Mouse (Mus musculus) bone marrow, adult 2 months (tissue): Measurements from ENCODE around the gene Zbed6. TPM values are rescaled to one million over a fixed set of nuclear protein-coding genes. Genes with fewer than 3 reads are reported as not detected.
A peak's percentile ranks its signal among the peaks of the same experiment; 100 is the strongest.
"Not testable (repeated sequence)": the region's sequence is repeated elsewhere in the genome, so short reads cannot be mapped to it uniquely, and the experiment has no call there.

ENCODE experiments used
- H3K27ac ChIP-seq: fragments of 200-500 bp; 2 replicates; pipeline ENCODE4 v1.5.1; 2012; ENCODE audit warnings: low read depth, mild to moderate bottlenecking, control low read depth, inconsistent platforms, low read length; ENCODE audit not compliant: control insufficient read depth, poor library complexity, insufficient read depth
- H3K4me1 ChIP-seq: fragments of 200-500 bp; 2 replicates; pipeline ENCODE4 v1.6.1; 2011; ENCODE audit warnings: low read length; ENCODE audit not compliant: control insufficient read depth, insufficient read depth
- H3K4me3 ChIP-seq: fragments of 200-500 bp; replicated peaks from 2 replicates; pipeline ENCODE3; 2011; ENCODE audit warnings: mild to moderate bottlenecking, low read depth, low read length, control low read depth; ENCODE audit not compliant: control insufficient read depth
- CTCF ChIP-seq: fragments of 200-500 bp; IDR thresholded peaks from 2 replicates; pipeline ENCODE4 v1.5.1; 2011; ENCODE audit warnings: low read length, control low read depth; ENCODE audit not compliant: control insufficient read depth, insufficient read depth
- POLR2A ChIP-seq: fragments of 200-500 bp; IDR thresholded peaks from 2 replicates; pipeline ENCODE4 v1.6.1; 2011; ENCODE audit warnings: low read depth, mild to moderate bottlenecking, control low read depth, low read length, borderline replicate concordance; ENCODE audit not compliant: control insufficient read depth
- WGBS: fragments of 180-500 bp; shearing (Covaris S2); methylation state at CpG from one replicate; pipeline ENCODE4 v1.1.7; 2018; 5-methylcytosine and 5-hydroxymethylcytosine counted together
- polyA plus RNA-seq: library from polyadenylated mRNA; stranded (reverse); fragments of >200 nt; gene quantifications from 2 replicates; pipeline ENCODE4 v1.2.4, GENCODE M21; 2011; ENCODE audit warnings: low replicate concordance; ENCODE audit not compliant: missing spikeins, insufficient read depth, insufficient read length

The Zbed6 gene
- not detected in 2 replicates for polyA plus RNA-seq

GRCm38 (mm10) chr1:133660466-133661202, at the start of gene Zbed6:
TSS of gene Zbed6 (minus strand) at chr1:133660885.
- Histone ChIP-seq H3K4me3 (peak within 1 kb of the TSS; percentile 98), H3K27ac (peak within 1 kb of the TSS; percentile 89), H3K4me1 (no peaks in the 10 kb centered on the region)
- TF ChIP-seq CTCF (no peak), POLR2A (no peak)
- under 1% methylated on average over 41 of the region's 41 CpGs for WGBS

- no peak for TF ChIP-seq POLR2A
- no peak for TF ChIP-seq CTCF
- 91% methylated on average over 3 of the region's 3 CpGs for WGBS
- H3K4me1 ChIP-seq, result no peaks in the 10 kb centered on the region; the same call in 1 of the 2 replicates
These were observed 48.6 kb upstream of the Zbed6 start for GRCm38 (mm10) chr1:133709292-133709691.

GRCm38 (mm10) chr1:133701824-133702223, 41.1 kb upstream of the Zbed6 start:
- H3K27ac ChIP-seq, H3K4me1 ChIP-seq, H3K4me3 ChIP-seq: not testable (repeated sequence)
- WGBS, result 44% methylated on average over 1 of the region's 2 CpGs
- 0 out of 2 replicates have a peak, but pooled peaks have one; percentile 18 for TF ChIP-seq CTCF

More at GRCm38 (mm10) chr1:133709292-133709691, 48.6 kb upstream of the Zbed6 start:
- no peak overlapping the region for H3K27ac ChIP-seq
- H3K4me3 ChIP-seq, result no peak overlapping the region

GRCm38 (mm10) chr1:133697935-133698620, 37.4 kb upstream of the Zbed6 start:
- Histone ChIP-seq H3K4me1 (peaks cover 8% of the 10 kb centered on the region), H3K4me3 (no peak overlapping the region), H3K27ac (peak overlapping the region; percentile 82)
- WGBS, result 84% methylated on average over 12 of the region's 12 CpGs
- TF ChIP-seq CTCF (no peak), POLR2A (no peak)

GRCm38 (mm10) chr1:133695901-133696300, 35.2 kb upstream of the Zbed6 start:
- 61% methylated on average over 7 of the region's 7 CpGs for WGBS
- peaks cover 8% of the 10 kb centered on the region for H3K4me1 ChIP-seq
- no peak for TF ChIP-seq POLR2A
- no peak for TF ChIP-seq CTCF
- no peak overlapping the region for H3K4me3 ChIP-seq
- no peak overlapping the region for H3K27ac ChIP-seq

GRCm38 (mm10) chr1:133694876-133695275, 34.2 kb upstream of the Zbed6 start:
- H3K4me1 ChIP-seq, result peaks cover 9% of the 10 kb centered on the region

GRCm38 (mm10) chr1:133694301-133694700, 33.6 kb upstream of the Zbed6 start:
- Histone ChIP-seq H3K4me1 (peaks cover 9% of the 10 kb centered on the region), H3K27ac (peak overlapping the region; percentile 58)

More at GRCm38 (mm10) chr1:133694876-133695275, 34.2 kb upstream of the Zbed6 start:
- Histone ChIP-seq H3K27ac (peak overlapping the region; percentile 58), H3K4me3 (no peak overlapping the region)
- TF ChIP-seq CTCF (no peak), POLR2A (no peak)
- WGBS, result 19% methylated on average over 1 of the region's 1 CpGs

GRCm38 (mm10) chr1:133693536-133694114, 32.9 kb upstream of the Zbed6 start:
- 83% methylated on average over 11 of the region's 11 CpGs for WGBS
- Histone ChIP-seq H3K27ac (0 out of 2 replicates have a peak overlapping the region, but pooled peaks have one; percentile 6), H3K4me3 (no peak overlapping the region), H3K4me1 (peaks cover 9% of the 10 kb centered on the region)
- TF ChIP-seq CTCF (no peak), POLR2A (no peak)

More at GRCm38 (mm10) chr1:133694301-133694700, 33.6 kb upstream of the Zbed6 start:
- H3K4me3 ChIP-seq, result no peak overlapping the region
- WGBS, result 44% methylated on average over 1 of the region's 1 CpGs
- TF ChIP-seq POLR2A, result no peak
- TF ChIP-seq CTCF, result no peak
